Mouse (Mus musculus) megakaryocyte progenitor cell, adult 5-6 weeks (primary cell): ENCODE results near the gene Kcna5. TPM values are rescaled to one million over a fixed set of nuclear protein-coding genes. Genes with fewer than 3 reads are reported as not detected.

Source experiments
- ATAC-seq: replicated peaks from 2 replicates; pipeline ENCODE4 v1.8.0; 2016; ENCODE audit warnings: mild to moderate bottlenecking, moderate TSS enrichment, inconsistent platforms; ENCODE audit not compliant: poor library complexity
- total RNA-seq, 2 experiments: library from RNA; stranded (forward) in 1 of 2; stranded (reverse) in 1 of 2; fragments of 157-497, 149-512 nt in 1 of 2; fragments of 200-1000 nt in 1 of 2; gene quantifications; 2 replicates each; pipeline versions ENCODE4 v1.2.3 to v1.2.4; 2015 to 2017

The Kcna5 gene
- not detected in 2 replicates for total RNA-seq (2015)
- total RNA-seq (2017): not detected in 2 replicates

DNA sequence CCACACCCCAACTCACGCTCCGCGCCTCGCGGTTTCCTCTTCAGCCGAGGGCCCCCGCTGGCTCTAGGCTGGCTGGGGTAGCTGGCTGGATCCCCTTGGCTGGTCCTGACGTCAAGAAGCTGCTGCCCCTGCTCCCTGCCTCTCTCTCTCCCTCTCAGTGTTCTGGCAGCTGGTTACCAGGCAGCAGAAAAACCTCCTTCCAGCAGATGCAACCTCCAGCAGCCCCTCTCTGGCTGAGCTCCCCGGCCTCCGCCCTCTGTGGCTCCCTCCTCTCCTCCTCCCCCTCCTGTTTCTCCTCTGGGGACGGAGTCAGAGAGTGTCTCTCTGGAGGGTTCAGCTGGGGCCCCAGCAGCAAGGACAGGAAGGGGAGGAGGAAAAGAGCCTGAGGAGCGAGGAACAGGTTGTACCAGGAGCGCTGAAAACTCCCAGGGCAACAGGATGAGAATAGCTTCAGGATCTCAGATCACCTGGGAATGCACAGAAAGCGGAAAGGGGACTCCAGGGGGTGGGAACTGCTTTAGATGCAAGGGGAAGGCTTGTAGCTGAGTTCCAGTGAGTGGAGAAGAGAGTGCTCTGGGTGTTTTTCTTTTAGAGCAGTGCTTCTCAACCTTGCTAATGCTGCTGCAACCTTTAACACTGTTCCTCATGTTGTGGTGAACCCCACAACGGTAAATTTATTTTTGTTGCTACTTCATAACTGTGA lies at the start of gene Kcna5:
Kcna5 (minus strand) TSS at position 205 of the 703 bp plus-strand sequence.
- ATAC-seq: no peak

DNA sequence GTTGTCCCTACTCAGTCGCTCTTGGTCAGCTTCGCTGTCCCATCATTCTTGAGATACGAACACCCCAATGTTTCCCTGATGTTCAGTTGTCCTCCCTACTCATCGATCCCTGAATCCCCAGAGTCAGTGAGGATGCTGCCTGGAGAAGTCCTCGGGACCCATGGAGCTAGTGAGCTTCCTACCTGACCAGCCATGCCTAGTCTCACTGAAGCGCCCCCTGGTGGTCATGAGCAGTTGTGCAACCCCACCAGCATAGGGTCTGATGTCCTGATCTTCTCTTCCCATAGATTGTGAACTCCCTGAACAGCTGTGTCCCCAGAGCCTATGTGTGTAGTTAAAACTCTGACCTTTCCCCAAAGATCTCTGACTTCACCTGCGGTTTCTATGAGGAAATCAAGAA lies 47.9 kb upstream of the Kcna5 start:
- ATAC-seq: peak; percentile 48; the same call in 1 of the 2 replicates

DNA sequence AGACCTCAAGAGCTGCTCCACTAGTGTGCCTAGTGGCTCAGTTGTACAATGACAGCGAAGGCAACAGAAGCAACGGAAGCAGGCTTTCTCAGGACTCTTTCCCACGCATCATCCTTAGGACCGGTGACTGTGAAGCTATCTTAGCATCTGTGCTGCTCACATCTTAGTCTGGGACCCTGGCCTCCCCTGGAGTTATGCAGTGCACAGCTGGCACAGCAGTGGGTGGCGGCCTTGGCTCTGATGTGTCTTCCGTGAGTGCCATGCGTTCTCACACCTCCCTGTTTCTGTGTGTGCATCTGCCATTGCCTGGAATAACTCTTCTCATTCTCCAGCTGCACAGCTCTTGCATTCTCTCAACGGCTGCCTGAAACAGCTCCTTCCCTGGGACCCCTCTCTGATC lies 46.4 kb upstream of the Kcna5 start:
- no peak for ATAC-seq

DNA sequence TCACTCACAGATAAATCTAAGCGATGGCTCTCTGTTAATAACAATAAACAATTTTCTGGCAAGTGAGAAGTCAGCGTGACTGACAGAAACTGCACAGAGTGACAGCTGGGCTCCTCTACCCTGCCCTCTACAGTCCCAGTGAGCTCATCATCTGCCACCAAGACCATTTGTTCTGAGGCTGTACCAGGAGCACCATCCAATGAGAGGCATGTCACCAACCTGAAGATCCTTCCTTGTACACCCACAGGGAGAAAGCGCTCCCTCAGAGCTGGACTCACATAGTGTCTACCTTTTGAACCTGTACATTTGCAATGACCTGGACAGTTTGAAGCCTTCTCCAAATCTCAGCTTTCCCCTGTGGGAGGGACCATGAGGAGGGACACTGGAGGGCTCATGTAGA lies 45.4 kb upstream of the Kcna5 start:
- no peak for ATAC-seq

DNA sequence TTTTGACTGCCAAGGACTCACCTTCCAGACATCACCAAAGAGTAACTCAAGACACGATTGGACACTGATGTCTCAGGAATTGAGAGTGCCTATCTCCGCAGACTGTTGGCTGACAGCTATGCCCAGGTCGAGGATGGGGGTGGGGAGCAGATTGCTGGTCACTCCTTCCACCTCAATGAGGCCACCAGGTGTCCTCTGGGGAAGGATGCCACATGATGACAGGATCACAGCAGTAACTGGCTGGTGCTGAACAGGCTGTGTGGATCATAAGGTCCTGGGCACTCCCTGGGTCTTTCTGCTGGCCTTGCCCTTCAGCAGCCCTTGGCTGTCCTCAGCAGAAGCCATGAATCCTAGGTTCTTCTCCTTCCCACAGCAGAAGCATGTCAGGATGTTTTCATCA lies 42.2 kb upstream of the Kcna5 start:
- ATAC-seq: no peak

DNA sequence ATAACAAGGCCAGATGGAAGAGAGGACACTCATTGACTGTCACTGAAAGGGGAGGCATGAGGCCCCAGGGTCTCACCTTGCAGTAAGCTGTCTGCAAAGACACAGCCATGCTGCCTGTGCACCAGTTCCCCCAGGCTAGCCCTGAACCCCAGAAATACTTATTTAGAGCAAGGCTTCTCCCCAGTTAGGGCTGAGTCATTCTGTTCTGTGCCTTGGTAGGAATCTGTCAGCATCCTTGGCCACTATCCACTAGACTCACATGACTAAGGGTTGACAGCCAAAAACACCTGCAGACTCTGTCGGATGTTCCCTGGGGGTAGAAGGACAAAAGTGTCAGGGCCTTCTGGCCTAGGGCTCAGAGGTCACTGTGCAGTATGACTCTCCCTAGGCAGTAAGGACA lies 41.4 kb upstream of the Kcna5 start:
- ATAC-seq: no peak

DNA sequence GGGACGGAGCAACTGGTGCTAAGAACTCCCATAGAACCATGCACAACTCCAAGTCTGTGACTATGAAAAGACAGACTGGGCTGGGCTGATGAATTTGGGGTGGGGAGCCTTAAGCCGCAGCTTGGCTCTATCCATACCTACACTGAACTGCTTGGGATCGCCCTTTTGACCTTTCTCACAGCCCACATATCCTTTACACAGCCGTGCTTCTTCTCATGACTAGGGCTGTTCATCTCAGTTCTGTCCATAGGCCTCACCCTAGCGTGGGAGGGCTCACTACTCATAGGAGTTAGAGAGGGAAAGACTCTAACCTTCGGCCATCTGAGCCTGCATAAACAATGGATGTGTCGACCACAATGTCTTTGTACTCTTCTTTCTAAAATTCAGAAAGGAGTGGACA lies 39.6 kb upstream of the Kcna5 start:
- ATAC-seq: no peak

DNA sequence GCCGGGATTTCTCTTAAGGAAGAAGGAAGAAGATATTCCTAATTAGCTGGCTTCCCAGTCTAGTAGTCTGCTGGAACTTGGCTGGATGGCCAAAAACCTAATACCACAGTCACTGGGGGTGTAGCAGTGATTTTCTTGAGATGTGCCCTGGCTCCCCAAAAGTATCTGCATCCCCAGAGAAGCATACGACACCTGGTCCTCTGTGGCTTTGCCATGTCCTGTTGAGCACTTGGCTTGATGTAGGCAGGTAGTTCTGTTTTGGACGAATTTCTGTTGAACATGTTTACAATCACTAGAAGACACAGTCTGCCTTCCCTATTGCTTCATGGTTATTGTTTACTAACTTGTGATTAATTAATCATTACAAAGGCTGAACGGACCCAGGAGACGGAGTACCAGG lies 37.8 kb upstream of the Kcna5 start:
- ATAC-seq: no peak

DNA sequence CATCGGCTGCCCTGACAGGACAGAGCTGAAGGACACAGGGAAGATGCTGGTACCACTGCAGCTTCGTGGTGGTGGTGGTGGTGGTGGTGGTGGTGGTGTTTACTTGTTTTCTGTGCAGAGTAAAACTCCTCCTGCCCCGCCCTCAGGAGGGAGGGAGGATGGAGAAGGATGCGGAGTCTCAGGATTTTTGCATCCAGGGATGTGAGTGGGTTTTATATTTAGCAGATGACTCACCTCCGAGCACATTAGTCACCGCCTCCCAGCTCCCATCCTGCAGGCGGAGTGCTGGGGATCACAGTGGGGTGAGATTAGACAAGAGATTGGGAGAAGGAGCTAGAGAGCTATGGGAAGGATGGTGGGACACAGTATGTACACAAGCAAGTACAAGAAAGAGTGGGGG lies 34.6 kb upstream of the Kcna5 start:
- ATAC-seq: no peak

DNA sequence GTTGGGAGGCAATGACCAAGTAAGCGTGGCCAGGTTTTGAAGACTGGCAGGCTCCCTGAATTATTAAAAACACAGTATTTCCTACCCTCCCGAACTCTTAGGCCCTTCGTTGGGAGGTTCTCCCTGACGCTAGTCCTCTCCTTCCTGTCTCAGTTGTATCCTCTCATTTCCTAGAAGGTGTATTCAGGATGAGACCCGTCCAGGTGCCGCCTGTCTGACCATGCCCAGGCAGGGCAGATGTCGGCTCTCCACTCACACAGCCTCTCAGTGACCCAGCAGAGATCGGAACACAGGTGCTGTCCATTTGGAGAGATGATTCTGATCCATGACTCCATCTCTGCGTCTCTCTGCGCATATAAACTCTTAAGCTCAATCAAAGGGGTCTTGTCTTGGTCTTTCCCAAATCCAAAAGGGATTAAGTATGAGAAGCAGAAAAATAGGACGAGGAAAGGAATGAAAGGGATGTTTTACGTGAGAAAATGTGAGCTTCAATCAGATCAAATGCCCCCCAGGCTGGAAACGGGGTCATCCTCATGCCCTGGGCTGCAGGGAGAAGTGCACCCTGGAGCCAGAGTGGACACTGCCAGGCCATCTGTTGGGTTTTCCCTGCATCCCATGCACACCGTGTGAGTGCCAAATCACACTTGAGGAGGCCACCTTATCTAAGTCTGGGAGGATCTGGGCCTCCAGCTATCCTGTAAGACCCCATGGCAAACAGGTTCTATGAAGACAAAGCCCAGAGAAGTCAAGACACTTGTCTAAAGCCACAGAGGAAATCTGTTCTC lies 33.0 kb upstream of the Kcna5 start:
- ATAC-seq: no peak

DNA sequence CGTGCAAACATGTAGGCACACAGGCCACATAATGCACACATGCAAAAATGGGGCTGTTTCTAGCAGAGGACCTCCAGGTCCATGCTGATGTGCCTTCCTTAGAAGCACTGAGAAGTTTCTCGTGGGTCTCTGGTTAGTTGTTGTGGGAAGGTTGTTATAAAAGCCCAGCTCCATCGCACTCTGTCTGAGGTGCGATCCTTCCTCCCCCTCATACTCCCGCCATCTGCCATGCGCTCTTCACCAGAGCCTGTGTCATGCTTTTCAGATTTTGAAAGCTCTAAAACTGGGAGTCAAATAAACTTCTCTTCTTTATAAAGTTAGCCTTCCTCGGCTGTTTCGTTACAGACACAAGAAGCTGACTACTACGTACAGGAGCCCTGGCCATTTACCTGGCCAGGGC lies 32.1 kb upstream of the Kcna5 start:
- ATAC-seq: no peak

DNA sequence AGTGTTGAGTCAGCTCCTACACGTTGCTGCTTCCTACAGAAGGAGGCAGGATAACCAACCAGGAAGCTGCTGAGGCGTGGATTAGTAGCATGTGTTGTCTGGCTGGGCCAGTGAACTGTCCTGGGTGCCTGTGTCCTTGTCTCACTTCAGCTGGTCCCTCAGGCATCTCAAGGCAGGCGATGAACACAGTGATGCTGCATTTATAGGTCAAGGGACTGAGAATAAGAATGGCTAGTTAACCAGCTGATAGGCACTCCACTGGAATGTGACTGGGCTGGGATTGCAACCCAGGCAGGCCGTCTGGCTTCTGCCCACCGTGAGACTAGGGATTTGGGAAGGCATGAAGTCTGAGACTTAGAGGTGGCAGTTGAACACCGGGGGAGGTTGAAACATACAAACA lies 29.2 kb upstream of the Kcna5 start:
- no peak for ATAC-seq

DNA sequence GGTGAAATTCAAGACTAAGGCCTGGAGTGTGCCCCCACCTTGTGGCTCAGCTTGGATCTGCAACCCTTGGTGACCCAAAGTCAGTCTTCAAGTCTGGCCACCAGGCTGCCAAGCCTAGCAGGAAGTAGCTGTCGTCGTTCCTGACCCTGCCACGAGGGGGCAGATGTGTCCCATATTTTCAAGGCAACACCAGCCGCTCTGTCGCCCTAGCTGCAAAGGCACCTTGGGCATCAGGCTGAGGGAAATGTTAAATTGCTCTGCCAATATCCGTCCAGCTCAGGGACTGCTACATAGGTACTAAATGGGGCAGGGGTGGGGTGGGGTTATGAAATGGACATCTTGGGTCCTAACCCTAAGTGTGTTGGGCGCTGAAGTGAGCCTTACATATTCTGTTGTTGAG lies 28.7 kb upstream of the Kcna5 start:
- ATAC-seq: peak; percentile 98

DNA sequence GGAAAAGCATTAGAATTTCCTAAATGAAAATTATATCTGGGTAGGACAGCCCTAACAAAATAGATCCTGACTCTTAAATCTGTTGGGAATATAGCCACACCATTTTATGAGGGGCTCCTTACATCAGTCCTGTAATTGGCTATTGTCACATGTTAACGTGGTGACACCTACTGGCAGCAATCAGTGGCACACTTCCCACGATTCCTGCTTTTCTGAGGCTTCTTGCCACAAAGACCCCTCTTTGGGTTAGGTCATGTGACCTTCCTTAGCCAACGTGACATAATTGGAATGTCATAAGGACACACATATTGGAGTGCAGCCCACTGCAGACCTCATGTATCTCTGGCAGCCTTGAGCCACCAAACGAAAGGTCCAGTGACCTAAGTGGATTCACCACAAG lies 26.5 kb upstream of the Kcna5 start:
- no peak for ATAC-seq

DNA sequence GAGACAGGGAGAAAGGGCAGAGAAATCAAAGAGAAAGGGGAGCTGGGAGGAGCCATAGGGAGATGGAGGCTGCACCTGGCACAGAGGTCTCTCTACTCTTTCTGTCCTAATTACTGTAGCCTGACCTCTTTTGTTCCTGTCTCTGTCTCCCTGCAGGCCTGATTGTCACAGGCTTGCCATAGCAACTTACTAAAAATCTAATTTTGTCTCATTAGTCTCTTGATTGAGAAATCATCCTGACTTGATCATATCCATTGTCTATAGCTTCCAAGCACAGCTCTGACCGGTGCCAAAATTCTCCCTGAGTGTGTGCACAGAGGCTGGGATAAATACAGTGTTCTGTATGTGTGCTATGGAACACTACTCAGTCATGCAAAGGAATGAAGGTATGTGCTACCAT lies 25.5 kb upstream of the Kcna5 start:
- no peak for ATAC-seq

DNA sequence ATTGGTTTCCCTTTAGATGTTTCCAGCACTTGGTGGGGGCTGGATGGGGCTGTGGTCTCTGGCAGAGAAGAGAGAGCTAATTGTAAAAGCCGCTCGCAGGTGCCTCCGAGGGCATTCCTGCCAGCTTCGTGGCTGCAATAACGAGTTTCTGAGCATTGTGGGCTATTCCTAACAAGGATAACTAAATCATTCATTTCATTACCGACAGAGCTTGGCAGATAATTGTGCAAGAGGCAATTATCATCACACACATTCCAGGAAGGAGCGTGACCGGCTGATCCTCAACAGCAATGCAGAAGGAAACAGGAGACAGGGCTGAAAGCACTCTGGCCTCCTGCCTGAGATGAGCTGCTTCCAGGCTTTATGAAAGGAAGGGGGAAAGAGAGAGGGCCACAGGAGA lies 24.8 kb upstream of the Kcna5 start:
- ATAC-seq: no peak

DNA sequence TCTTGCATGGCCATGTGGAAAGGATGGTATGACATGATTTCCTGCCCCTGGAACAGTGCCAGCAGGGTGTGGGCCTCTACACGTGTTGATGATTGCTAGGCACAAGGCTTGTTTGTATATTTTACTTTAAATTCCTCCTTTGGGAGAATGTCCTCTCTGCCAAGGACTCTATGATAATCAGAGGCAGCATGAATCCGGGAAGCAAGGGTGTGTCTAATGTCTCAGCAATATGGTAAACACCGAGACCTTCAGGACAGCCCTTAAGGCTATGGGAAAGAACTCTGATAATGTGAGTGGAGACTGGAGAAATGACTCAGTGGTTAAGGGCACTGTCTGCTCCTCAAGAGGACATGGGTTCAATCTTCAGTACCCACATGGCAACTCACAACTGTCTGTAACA lies 23.1 kb upstream of the Kcna5 start:
- no peak for ATAC-seq

DNA sequence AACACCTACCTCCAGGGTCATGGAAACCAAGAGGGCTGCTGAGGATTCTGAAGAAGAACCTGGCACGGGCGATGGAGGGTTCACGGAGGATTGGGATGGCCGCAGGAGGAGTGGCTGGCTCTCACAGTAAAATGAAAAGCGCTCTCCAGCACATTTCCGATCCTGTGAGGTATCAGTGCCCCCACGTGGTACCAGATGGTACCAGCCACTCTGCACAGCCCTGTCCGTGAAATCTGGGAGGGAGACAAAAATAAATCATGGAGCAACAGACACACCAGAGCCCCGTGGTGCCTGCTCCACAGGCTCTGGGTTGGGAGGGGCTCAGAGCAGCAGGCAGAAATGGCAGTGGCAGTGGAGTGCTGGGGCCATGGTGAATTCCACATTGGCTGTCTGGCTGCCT lies 18.6 kb upstream of the Kcna5 start:
- ATAC-seq: no peak

DNA sequence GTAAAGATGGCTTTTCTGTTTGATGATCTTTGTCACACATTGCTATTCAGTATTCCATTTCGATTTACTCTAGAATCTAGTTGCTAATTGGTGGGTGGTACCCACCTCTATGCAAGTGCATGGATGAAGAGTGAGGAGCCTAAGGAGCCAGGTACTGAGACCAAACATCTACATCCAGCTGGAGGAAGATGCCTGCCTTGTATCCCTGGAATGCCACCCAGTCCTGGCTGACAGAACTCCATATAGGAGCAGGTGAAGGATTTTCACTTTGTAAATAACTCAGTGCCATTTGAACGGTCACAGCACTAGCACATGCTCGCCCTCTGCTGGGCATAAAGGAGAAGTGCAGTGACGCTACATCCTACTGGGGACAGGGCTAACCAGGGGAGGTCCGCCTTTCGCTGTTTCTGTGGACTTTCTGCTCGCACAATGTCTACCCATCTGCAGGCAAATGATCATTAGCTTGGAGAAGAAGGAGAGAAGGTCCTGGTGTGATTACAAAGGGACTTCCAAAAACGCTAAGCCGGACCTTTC lies 16.7 kb upstream of the Kcna5 start:
- peak; percentile 96 for ATAC-seq

DNA sequence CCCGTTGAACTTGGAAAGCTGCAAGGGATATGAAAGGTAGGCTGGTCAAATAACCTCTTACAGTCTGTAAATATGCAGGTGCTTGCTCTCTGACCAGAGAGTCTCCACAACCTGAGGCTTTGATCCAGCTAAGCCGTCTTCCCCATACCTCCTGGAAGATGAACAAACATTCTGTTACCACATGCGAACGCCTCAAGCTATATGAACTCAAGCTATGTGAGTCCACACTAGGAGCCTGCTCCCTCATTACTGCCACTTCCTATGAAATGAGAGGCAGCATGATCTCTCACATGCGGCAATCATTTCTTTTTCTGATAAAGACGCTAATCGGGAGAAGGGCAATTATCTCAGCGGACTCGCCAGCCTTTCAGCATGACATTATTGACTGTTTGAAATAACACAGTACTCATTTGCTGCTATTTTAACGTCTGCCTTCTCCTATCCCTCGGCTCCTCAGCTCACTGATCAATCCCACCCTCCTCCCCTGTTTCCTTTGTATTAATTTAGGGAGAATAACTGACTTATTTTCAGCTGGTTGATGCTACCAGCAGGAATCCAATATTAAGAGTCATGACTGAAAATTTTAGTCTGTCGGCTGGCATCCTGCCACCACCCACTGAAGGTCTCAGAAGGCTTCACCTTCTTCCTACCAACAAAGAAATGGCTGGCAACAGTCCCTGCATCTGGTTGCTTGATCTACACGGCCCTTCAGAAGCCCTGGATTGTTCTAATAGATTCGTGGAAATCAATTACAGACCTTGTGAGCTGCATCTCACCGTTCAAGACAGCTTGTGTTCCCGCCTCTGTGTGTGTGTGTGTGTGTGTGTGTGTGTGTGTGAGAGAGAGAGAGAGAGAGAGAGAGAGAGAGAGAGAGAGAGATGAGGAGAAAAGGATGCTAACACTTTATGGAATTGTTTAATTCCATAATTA lies 9.2 kb upstream of the Kcna5 start:
- no peak for ATAC-seq

DNA sequence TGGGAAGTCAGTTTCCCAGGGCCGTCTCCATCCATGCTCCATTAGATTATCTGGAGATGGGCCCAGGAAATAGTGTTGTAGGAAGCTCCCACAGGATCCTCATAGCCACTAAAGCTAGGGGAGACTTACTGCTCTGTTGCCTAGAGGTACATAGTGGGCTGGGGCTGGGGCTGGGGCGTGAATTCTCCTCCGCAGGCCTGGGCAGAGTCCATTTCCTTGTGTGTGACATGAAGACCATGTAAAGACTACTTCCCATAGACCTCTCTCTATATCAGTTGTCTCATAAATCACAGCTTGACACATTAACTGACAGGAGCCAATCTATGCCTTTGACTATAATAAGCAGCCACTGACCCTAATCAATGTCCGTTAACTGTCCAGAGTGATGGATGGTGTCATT lies 7.5 kb upstream of the Kcna5 start:
- ATAC-seq: no peak
